Mouse (Mus musculus): ENCODE measurements around the gene Sft2d1. TPM values are rescaled to one million over a fixed set of nuclear protein-coding genes. Genes with fewer than 3 reads are reported as not detected.
"Not testable (repeated sequence)": the region's sequence is repeated elsewhere in the genome, so short reads cannot be mapped to it uniquely, and the experiment has no call there.

The Sft2d1 gene
- total RNA-seq, 2 experiments from 2014 or later: 57.1 to 64.1 TPM

DNA sequence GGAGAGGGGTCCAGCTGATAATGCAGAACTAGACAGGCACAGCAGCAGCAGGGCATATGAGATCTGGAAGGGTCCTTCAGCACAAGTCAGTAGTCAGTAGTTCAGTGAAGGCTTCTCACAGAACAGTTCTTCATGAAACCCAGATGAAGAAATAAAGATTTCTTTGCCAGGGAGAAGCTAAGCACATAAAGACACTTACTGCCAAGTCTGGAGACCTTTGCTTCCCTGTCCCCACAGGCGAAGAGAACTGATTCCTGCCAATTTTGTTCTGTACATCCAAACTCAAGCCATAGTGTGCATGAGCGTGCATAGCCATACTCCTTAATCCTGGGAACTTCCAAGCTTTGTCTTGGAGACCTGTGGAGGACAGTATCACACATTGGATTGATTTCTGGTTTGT lies 12.6 kb upstream of the Sft2d1 start:
- intact Hi-C loops (cut with DNase I): no loop called here
- no peak for DNase-seq (ENCODE audit: low spot score in 2 of 2)

DNA sequence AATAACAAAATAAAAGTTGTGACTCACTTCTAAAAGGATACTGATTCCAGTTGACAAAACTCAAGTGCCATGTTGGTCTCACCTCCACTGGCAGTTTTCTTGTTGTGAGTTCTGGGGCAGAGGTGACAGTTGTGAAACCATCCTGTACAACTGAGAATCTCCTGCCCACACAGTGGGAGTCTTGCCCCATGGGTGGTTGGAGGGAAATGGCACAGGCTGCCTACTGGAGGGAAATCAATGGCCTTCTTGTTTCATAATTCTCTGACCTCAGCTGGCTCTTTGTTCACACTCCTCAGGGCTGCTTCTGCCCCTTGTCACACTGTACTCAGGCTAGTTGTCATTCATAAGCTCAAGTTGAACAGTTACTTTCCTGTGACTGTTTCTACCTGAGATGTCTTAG lies 11.4 kb upstream of the Sft2d1 start:
- intact Hi-C loops (cut with DNase I): no loop called here
- no peak for DNase-seq (ENCODE audit: low spot score in 2 of 2)

DNA sequence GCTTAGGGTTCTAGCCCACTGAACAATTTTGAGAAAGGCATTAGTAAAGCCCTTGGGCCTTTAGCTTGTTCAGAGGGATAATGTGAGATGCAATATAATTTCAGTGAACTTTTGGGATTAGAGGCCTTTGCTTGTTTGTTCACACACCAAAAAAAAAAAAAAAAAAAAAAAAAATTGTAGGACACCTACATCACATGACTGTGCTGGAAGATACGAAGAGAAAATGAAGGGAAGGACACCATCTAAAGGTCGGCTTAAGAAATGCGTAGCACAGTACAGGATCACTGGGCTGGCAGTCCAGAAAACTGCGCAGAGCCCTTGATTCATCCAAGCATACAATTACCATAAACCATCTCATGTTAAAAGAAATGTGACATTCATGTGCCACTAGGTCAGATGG lies 9.4 kb upstream of the Sft2d1 start:
- intact Hi-C loops (cut with DNase I): loop anchor here (5.0 kb wide), 1 partner anchor 34 kb away; no protein-coding TSS in a partner anchor
- no peak for DNase-seq (ENCODE audit: low spot score in 2 of 2)

DNA sequence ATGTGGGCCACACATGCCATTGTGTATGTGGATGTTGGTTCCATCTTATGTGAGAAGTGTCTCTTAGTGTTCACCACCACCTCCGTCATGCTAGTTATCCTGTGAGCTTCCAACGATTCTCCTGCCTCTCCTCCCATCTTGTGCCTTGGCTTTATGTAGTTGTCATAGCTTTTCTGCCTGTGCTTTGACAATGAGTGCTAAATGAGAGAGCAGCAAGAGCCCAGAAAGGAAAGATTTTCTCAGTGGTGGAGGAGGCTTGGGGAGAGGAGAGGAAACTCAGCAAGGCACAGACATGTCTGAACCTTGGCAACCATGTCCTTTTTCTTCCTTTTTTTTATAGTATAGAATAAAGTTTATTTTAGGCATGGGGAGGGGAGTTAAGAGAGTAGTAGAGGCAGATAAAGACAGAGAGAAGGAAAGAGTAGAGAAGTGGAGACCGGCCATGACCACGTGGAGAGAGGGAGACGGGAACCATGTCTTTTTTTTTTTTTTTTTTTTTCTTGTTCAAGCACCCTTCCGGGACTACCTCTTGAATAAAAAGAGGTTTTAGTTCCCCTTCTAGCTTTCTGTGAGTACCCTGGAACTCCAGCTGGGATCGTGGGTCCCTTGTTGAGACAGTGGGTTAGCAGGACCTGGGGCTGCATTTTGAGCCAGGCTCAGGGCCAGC lies 8.0 kb upstream of the Sft2d1 start:
- peak in 1 of 2 experiments; percentile 12 for DNase-seq (ENCODE audit: low spot score in 2 of 2)
- intact Hi-C loops (cut with DNase I): loop anchor here (5.0 kb wide), 1 partner anchor 36 kb away; no protein-coding TSS in a partner anchor

DNA sequence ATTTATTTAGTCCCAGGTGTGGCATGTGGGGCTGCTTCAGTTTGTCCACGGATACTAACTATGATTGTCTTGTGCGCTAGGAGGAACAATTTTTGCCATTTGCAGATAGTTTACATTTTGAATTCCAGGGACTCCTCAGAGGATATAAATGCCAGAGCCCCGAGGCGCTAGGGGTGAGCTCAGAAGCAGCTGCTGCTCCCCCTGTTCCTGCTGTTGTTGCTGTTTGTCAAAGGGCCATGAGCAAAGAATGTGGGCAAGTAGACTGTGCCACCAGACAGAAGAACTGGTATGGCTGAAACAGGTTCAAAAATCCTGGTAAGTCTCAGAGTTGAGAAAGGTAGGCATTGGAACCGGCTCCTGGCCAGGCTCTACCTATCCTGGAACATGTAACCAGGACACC lies 7.2 kb upstream of the Sft2d1 start:
- intact Hi-C loops (cut with DNase I): loop anchor here (5.0 kb wide), 1 partner anchor 36 kb away; no protein-coding TSS in a partner anchor

DNA sequence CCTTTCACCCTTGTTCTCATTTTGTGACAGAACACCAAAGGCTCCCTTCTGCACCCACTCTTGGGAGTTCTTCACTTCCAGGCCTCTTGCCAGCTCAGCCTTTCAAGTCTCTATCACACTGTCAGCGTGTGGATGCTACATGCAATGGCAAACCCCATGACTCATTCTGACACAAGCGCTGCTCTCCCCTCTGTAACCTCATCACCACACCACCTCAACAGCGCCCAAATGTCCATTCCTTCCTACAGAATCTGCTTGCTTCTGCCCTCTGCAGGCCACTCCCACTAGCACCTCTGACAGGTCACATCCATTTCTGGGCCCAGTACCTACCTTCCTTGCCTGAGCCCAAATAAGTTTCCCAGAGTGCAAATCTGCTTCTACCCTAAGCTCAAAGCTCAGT lies 5.1 kb upstream of the Sft2d1 start:
- intact Hi-C loops (cut with DNase I): no loop called here
- DNase-seq (ENCODE audit: low spot score in 2 of 2): no peak

More for the DNA sequence above, 7.2 kb upstream of the Sft2d1 start:
- no peak for DNase-seq (ENCODE audit: low spot score in 2 of 2)

DNA sequence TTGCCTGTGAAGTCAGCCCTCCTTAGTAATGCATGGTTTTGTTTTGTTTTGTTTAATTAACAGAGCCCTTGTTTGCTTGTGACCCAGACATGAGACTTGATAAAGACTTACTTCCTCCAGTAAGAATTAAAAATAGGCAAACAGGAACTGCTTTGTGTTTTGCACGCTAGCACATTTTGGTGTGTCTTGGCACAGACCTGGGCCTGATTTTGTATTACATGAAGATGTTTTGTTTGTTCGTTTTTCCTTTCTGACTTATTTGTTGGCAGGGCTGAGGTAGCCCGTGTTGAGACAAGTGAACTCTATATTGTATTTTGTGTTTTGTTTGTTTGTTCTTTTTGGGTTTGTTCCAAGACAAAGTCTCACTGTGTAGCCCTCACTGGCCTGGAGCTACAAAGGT lies 849 bp downstream of the Sft2d1 start:
- no peak for DNase-seq (ENCODE audit: low spot score in 2 of 2)
- intact Hi-C loops (cut with DNase I): loop anchor here (2.0 kb wide), 1 partner anchor 61 kb away; no protein-coding TSS in a partner anchor

DNA sequence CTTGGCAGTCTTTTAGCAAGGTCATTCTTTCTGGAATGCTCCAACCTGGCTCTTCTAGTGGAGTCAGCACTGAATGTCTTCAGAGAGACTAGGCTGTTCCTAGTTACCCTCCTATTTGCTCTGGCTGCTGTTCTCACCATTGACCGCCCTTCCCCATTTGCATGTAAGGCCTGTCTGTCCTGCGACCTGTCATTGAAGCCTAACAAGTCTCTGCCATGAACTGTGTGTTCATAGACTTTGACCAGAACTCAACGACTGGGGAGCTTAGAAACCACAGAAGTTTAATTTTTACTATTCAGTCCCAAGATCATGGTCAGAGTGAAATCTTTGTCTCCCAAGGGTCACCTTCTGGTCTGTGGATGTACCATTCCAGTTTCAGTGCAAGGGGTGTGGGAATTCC lies 3.1 kb downstream of the Sft2d1 start:
- no peak for DNase-seq (ENCODE audit: low spot score in 2 of 2)
- intact Hi-C loops (cut with DNase I): no loop called here

DNA sequence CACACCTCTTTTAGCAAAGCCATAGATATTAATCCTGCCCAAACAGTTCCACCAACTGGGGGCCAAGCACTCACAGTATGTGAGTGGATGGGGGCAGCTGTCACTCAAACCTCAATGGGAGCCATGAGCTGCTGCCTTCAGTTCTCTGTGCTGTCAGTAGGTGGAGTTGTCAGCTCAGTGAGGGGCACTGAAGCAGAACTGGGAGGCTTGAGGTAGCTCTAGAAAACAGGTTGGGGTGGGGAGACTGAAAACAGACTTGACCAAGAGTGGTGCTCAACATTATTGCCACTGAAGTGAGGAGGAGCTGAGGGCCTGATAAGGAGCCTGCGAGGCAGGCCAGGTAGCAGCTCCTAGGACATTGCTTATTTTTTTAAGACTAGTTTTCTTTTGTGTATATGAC lies 5.3 kb downstream of the Sft2d1 start:
- intact Hi-C loops (cut with DNase I): loop anchor here (1.0 kb wide), 1 partner anchor 56 kb away; no protein-coding TSS in a partner anchor
- DNase-seq (ENCODE audit: low spot score in 2 of 2): peak in 1 of 2 experiments; percentile 38

DNA sequence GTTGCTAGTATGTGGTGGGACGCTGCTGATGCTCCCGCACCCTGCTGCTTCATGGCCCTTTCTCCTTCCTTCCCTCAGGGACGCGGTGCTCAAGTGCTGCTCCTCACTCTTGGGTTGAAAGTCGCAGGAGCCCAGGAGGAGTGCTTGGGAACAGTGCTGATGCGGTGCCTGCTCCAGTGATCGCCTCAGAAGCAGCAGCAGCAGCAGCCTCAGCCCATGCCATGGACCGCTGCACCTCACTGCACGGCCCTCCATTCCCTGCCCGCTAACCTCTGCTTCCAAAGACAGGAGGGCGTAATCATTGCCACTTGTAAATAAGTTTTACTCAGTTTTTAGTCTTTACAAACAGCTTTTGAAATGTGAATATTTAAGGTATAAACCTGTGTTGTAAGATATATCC lies 16.0 kb downstream of the Sft2d1 start:
- intact Hi-C loops (cut with DNase I); DNase-seq (ENCODE audit: low spot score in 2 of 2): not testable (repeated sequence)

DNA sequence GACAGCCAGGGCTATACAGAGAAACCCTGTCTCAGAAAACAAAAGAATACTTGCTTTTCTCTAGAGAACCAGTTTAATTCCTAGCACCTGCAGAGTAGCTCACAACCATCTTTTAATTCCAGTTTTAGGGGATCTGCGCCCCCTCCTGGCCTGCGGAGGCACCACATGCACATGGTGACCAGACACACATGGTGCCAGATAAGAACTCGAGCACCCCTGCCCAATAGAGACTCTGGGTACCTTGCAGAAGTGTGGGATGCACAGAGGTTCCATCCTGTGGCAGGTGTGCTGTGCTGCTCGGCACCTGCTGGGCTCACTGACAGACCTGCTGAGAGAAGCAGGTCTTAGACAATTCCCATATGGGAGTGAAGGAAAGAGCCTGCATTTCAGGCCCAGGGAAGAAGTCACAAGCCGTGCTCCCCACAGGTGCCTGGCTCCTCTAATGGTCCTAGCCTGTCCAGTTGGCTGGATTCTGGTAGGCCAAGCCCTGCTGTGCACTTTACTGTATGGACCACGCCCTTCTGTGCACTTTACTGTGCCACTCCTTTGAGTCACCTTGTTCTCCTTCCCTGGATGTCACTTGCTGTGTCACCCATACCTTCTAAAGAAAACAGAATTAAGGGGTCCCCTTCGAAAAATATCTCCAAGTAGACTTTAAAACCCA lies 17.7 kb downstream of the Sft2d1 start:
- no peak for DNase-seq (ENCODE audit: low spot score in 2 of 2)
- intact Hi-C loops (cut with DNase I): no loop called here

DNA sequence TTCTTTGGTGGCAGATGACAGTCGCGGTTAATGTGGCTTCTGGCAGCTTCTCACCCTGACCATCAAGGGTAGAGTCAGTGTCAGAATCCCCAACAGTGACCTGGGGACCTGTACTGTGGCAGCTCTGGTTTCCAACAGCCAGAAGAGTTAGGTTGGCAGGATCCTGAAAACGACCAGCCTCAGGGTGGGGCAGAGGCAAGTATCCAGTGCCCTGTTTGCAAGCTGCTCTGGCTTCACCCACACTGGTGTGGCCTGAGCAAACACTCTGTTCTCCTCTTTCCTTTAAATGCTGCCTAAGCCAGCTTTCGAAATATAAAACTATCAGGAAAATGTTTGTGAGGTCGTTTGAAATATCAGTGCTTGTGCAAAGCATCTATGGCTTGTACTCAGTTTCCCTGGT lies 19.7 kb downstream of the Sft2d1 start:
- no peak for DNase-seq (ENCODE audit: low spot score in 2 of 2)
- intact Hi-C loops (cut with DNase I): no loop called here

DNA sequence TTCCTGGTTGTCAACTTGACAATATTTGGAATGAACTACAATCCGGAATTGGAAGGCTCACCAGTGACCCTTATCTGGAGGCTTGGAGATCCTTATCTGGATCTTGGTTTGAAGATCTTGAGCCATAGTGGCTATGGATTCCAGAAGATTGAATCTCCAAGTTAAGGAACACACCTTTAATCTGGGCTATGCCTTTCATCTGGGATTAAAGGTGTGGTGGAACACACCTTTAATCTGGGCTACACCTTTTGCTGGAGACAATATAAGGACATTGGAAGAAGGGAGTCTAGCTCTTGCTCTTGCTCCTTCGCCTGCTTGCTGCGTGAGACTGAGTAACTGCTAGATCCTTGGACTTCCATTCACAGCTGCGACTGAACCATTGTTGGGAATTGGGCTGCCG lies 26.3 kb downstream of the Sft2d1 start, which contains the start of gene Prr18:
Prr18 (plus strand) TSS at position 301 of the 400 bp plus-strand sequence.
- DNase-seq (ENCODE audit: low spot score in 2 of 2); intact Hi-C loops (cut with DNase I): not testable (repeated sequence)

DNA sequence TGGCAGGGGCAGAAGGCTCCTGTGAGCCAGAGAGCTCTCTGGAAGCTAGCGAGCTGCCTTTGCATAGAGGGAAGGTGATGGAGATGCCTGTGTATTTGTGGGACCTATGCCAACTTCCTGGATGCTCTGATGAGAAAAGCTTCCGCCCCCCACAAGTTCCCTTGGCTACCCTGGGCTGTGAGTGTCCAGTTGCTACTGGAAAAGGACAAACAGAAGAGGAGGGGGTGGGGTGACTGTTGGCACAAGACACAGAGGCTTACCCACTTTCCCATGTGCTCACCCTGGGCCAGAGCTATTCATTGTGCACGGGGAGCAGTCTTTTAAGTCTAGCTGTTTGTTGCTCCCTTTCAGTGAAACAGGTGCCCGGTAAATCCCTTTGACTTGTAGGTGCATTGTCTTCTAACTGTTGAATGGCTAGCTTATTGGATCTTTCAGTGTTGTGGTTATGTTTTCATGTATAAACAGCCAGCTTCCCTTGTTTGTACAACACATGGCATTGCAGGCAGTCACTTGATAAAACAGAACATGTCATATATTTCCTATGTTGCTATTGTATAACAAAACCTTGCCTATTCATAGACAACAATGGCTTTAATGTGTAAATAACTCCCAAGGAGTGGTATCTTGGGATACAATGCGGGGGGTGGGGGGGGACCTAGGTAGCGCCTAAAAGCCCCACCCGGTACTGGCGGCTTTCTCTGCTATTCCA lies 28.9 kb downstream of the Sft2d1 start:
- intact Hi-C loops (cut with DNase I): no loop called here
- no peak for DNase-seq (ENCODE audit: low spot score in 2 of 2)

DNA sequence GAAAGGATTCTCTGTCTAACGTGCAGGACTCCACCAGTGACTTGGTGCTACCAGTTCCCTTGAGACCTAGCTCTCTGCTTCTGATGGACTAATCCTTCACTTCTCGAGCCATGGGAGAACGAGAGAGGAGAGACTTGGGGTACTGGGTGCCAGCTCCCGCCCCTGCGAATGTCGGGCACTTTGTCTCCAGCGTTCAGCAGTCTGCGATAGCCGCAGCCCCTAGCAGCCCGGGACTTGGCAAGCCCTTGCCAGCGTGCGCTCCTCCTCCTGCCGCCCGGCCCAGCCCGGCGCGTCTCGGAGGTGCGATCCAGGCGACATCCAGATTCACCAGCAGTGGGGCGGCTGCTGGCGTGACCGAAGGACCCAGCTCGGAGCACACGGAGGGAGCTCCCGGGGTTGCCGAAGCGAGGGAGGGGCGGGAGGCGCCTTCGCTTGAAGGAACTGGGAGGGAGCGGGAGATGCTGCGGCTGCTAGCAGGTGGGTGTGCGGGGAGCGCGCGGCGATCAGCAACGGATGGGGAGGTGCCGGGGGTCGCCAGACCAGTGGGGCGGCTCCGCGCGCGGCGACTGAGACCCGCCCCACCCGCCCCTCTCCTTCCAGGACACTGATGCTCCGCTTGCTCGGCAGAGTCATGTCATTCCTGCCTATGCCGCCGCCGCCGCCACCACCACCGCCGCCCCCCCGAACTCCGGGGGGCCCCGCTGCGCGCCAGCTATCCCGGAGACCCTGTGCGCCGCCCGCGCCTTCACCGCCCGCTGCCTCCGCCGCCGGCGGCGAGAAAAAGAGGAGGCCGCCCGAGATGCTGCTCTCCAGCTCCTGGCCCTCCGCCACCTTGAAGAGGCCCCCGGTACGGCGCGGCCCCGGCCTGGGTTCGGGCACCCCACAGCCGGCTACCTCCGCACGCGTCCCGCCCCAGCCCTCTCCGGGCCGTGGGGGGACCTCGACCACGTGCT lies 29.8 kb downstream of the Sft2d1 start:
- intact Hi-C loops (cut with DNase I): no loop called here
- peak; percentile 62 to 64 for DNase-seq (ENCODE audit: low spot score in 2 of 2)

DNA sequence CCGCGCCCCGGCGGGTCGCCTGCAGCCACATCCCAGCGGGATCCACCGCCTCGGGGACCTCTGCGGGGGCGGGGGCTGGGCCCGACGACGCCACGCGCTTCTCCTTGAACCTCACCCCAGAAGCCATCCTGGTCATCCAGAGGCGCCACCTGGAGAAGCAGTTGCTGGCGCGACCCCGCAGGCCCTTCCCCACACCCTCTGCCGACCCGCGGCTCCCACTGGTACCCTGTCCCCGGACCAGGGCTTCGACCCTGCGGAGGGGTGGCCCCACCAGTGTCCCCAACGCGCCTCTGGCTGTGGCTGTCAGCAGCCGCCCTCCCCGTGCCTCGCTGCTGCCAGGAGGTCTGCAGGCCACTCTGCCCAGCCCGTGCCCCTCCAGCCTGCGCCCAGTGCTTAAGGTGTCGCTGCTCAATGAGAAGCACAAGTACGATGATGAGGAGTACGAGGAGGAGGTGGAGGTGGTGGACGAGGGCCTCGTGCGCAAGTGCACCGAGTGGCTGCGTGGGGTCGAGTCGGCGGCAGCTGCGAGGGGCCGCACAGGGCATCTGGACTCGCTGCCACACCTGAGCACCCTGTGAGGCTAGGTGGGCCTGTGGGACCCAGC lies 30.6 kb downstream of the Sft2d1 start:
- intact Hi-C loops (cut with DNase I): no loop called here
- no peak for DNase-seq (ENCODE audit: low spot score in 2 of 2)

DNA sequence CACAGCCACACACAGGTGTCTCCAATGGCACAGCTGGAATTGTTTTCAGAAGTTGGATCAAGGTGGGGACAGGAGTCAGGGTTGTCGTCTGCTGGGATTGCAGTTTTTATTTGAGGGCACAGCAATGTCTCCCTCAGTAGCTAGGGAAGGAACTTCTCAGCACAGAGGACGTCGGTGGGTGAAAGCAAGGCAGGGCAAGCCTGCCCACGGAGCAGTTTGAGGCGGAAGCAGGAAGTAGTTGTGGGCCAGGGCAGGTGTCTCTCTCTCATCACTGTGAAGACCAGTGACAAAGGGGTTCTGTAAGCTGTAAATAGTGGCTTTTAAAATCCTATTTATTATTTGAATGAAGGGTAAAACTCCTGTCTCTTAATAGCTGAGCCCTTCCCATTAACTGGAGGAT lies 31.8 kb downstream of the Sft2d1 start:
- intact Hi-C loops (cut with DNase I): no loop called here
- no peak for DNase-seq (ENCODE audit: low spot score in 2 of 2)

DNA sequence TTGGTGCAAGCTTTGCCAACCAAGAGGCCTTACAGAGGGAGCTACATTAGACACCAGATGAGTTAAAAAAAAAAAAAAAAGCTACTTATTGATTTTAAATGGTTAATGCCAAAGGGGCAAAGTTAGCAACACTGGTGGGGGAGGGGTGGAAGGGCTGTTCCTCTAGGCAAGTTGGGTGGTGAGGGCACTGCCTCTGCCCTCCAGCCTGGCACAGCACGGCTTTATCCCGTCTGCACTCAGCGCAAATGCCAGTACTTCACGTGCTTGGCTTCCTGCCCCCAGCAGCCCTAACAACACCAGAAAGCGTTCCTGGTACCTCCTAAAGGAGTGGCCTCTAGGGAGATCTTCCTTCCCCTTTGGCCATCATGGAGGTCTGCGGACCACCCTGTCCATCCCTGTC lies 32.5 kb downstream of the Sft2d1 start:
- DNase-seq (ENCODE audit: low spot score in 2 of 2): no peak
- intact Hi-C loops (cut with DNase I): no loop called here

DNA sequence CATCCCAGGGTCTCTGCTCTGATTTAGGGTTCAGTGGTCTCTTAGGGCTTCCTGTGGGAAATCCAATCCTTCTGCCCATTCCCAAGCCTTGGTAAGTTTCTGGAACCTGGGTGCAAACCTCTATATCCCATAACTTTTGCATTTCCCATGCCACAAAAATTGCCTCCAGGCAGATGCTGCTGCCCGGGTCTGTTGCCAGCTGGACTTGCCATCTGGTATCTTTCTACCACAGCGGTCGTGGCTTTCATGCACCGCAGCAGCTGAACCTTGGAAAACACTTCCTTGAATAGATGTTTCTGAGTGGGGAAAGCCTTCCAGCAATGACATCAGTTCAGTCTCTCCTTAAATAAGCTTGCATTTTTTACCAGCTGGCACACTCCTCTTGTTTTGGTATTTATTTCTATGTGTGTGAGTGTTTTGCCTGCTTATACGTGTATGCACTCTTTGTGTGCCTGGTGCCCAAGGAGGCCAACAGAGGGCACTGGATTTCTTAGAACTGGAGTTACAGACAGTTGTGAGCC lies 36.9 kb downstream of the Sft2d1 start:
- DNase-seq (ENCODE audit: low spot score in 2 of 2): no peak
- intact Hi-C loops (cut with DNase I): no loop called here

All from left cerebral cortex, postnatal 25 days (tissue).